Mouse (Mus musculus) ES-Bruce4 (cell line): ENCODE measurements around the gene Plac1.

Experiments used
- CTCF ChIP-seq: IDR thresholded peaks from one replicate; pipeline ENCODE4 v1.8.1; 2011; ENCODE audit warnings: low read depth, low read length
- POLR2A ChIP-seq: IDR thresholded peaks from one replicate; pipeline ENCODE4 v1.8.1; 2011; ENCODE audit warnings: low read length; ENCODE audit not compliant: insufficient read depth

DNA sequence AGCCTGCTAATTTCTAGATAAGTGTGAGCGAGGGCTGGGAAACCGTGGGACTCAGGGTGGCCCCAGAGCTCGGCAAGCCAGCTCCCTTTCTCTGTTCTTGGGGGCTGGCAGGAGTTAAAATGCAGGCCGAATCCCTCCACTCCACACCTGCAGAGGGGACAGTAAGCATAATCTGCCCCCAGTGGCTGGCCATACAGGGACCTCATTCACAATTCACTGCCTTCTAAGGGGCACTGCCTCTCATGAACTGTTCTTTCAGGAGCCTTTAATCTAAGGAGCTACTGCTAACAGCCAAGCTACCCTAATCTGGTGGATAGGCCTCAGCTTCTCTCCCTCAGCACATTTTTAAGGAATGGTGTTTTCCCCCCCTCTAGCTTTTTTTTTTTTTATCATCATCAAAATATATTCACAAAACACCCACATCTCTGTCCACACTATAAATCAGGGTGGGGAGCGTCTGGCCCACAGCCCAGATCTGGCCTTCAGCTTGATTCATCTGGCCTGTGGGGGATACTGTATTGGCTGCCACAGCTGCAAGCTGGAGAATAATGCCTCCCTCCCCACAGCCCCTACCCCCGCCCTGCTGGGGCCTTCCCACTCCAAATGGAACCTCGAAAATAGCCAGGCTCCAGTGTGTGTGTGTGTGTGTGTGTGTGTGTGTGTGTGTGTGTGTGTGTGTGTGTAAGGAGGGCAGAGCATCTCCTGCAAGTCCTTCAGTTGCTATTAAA, 28.0 kb downstream of the Plac1 start:
- TF ChIP-seq CTCF (no peak), POLR2A (no peak)
